Mouse (Mus musculus): ENCODE results near the gene Col4a2. TPM values are rescaled to one million over a fixed set of nuclear protein-coding genes. Genes with fewer than 3 reads are reported as not detected.

Gene Col4a2
- polyA plus RNA-seq, 1 experiment = 36.0 TPM

- no peak for TF ChIP-seq CTCF (IDR thresholded peaks at IDR 0.05; ENCODE audit: extremely low read depth, insufficient read depth, insufficient read length, insufficient replicate concordance)
These were observed 74.7 kb downstream of the Col4a2 start for GRCm38 (mm10) chr8:11387282-11387681.

GRCm38 (mm10) chr8:11389275-11390050 is 76.9 kb downstream of the Col4a2 start:
- Histone ChIP-seq H3K4me1 (ENCODE audit: control insufficient read depth, insufficient read depth, insufficient read length) (no peaks in the 10 kb centered on the region), H3K36me3 (ENCODE audit: control insufficient read depth, insufficient read depth, low read length) (no peaks in the 10 kb centered on the region), H3K27ac (ENCODE audit: insufficient read depth, low read length) (no peak overlapping the region), H3K4me3 (ENCODE audit: extremely low read depth, insufficient read depth, insufficient read length) (no peak overlapping the region), H3K27me3 (ENCODE audit: control insufficient read depth, insufficient read depth, low read length) (no peaks in the 10 kb centered on the region)
- 87% methylated on average over 11 of the region's 11 CpGs for WGBS
- DNase-seq (ENCODE audit: low read depth in 1 of 2, low spot score in 2 of 2) = no peak
- TF ChIP-seq POLR2A (IDR thresholded peaks at IDR 0.05; ENCODE audit: low read depth, low read length) (no peak), CTCF (IDR thresholded peaks at IDR 0.05; ENCODE audit: extremely low read depth, insufficient read depth, insufficient read length, insufficient replicate concordance) (no peak)

More at GRCm38 (mm10) chr8:11387282-11387681, 74.7 kb downstream of the Col4a2 start:
- Histone ChIP-seq H3K36me3 (ENCODE audit: control insufficient read depth, insufficient read depth, low read length) (no peaks in the 10 kb centered on the region), H3K27me3 (ENCODE audit: control insufficient read depth, insufficient read depth, low read length) (no peaks in the 10 kb centered on the region), H3K4me1 (ENCODE audit: control insufficient read depth, insufficient read depth, insufficient read length) (no peaks in the 10 kb centered on the region), H3K27ac (ENCODE audit: insufficient read depth, low read length) (no peak overlapping the region), H3K4me3 (ENCODE audit: extremely low read depth, insufficient read depth, insufficient read length) (no peak overlapping the region)
- 94% methylated on average over 4 of the region's 4 CpGs for WGBS
- DNase-seq (ENCODE audit: low read depth in 1 of 2, low spot score in 2 of 2) = no peak

GRCm38 (mm10) chr8:11392739-11393138 is 80.1 kb downstream of the Col4a2 start:
- Histone ChIP-seq H3K27ac (ENCODE audit: insufficient read depth, low read length) (no peak overlapping the region), H3K4me3 (ENCODE audit: extremely low read depth, insufficient read depth, insufficient read length) (no peak overlapping the region), H3K36me3 (ENCODE audit: control insufficient read depth, insufficient read depth, low read length) (no peaks in the 10 kb centered on the region), H3K27me3 (ENCODE audit: control insufficient read depth, insufficient read depth, low read length) (no peaks in the 10 kb centered on the region), H3K4me1 (ENCODE audit: control insufficient read depth, insufficient read depth, insufficient read length) (no peaks in the 10 kb centered on the region)
- TF ChIP-seq POLR2A (IDR thresholded peaks at IDR 0.05; ENCODE audit: low read depth, low read length) = no peak
- peak; percentile 62; the same call in 1 of the 2 replicates for TF ChIP-seq CTCF (IDR thresholded peaks at IDR 0.05; ENCODE audit: extremely low read depth, insufficient read depth, insufficient read length, insufficient replicate concordance)
- peak in 1 of 2 experiments; percentile 32 for DNase-seq (ENCODE audit: low read depth in 1 of 2, low spot score in 2 of 2)
- 11% methylated on average over 1 of the region's 1 CpGs for WGBS

GRCm38 (mm10) chr8:11393161-11393560 is 80.6 kb downstream of the Col4a2 start:
- Histone ChIP-seq H3K4me3 (ENCODE audit: extremely low read depth, insufficient read depth, insufficient read length) (no peak overlapping the region), H3K36me3 (ENCODE audit: control insufficient read depth, insufficient read depth, low read length) (no peaks in the 10 kb centered on the region), H3K27ac (ENCODE audit: insufficient read depth, low read length) (no peak overlapping the region), H3K27me3 (ENCODE audit: control insufficient read depth, insufficient read depth, low read length) (no peaks in the 10 kb centered on the region), H3K4me1 (ENCODE audit: control insufficient read depth, insufficient read depth, insufficient read length) (no peaks in the 10 kb centered on the region)
- no peak for DNase-seq (ENCODE audit: low read depth in 1 of 2, low spot score in 2 of 2)
- TF ChIP-seq POLR2A (IDR thresholded peaks at IDR 0.05; ENCODE audit: low read depth, low read length) (no peak), CTCF (IDR thresholded peaks at IDR 0.05; ENCODE audit: extremely low read depth, insufficient read depth, insufficient read length, insufficient replicate concordance) (no peak)
- 33% methylated on average over 7 of the region's 7 CpGs for WGBS

- no peak overlapping the region for H3K4me3 ChIP-seq (ENCODE audit: extremely low read depth, insufficient read depth, insufficient read length)
- H3K27me3 ChIP-seq (ENCODE audit: control insufficient read depth, insufficient read depth, low read length) = no peaks in the 10 kb centered on the region
- DNase-seq (ENCODE audit: low read depth in 1 of 2, low spot score in 2 of 2) = no peak
- TF ChIP-seq POLR2A (IDR thresholded peaks at IDR 0.05; ENCODE audit: low read depth, low read length) = no peak
- no peak for TF ChIP-seq CTCF (IDR thresholded peaks at IDR 0.05; ENCODE audit: extremely low read depth, insufficient read depth, insufficient read length, insufficient replicate concordance)
- H3K27ac ChIP-seq (ENCODE audit: insufficient read depth, low read length) = no peak overlapping the region
- H3K36me3 ChIP-seq (ENCODE audit: control insufficient read depth, insufficient read depth, low read length) = no peaks in the 10 kb centered on the region
- no peaks in the 10 kb centered on the region for H3K4me1 ChIP-seq (ENCODE audit: control insufficient read depth, insufficient read depth, insufficient read length)
- 3% methylated on average over 8 of the region's 8 CpGs for WGBS
These were observed 81.0 kb downstream of the Col4a2 start for GRCm38 (mm10) chr8:11393607-11394006.

GRCm38 (mm10) chr8:11394773-11395172 is 82.2 kb downstream of the Col4a2 start:
- WGBS = 59% methylated on average over 9 of the region's 9 CpGs
- Histone ChIP-seq H3K4me3 (ENCODE audit: extremely low read depth, insufficient read depth, insufficient read length) (no peak overlapping the region), H3K27me3 (ENCODE audit: control insufficient read depth, insufficient read depth, low read length) (no peaks in the 10 kb centered on the region), H3K4me1 (ENCODE audit: control insufficient read depth, insufficient read depth, insufficient read length) (no peaks in the 10 kb centered on the region), H3K27ac (ENCODE audit: insufficient read depth, low read length) (no peak overlapping the region), H3K36me3 (ENCODE audit: control insufficient read depth, insufficient read depth, low read length) (no peaks in the 10 kb centered on the region)
- TF ChIP-seq CTCF (IDR thresholded peaks at IDR 0.05; ENCODE audit: extremely low read depth, insufficient read depth, insufficient read length, insufficient replicate concordance) (no peak), POLR2A (IDR thresholded peaks at IDR 0.05; ENCODE audit: low read depth, low read length) (no peak)
- no peak for DNase-seq (ENCODE audit: low read depth in 1 of 2, low spot score in 2 of 2)

GRCm38 (mm10) chr8:11395601-11396000 is 83.0 kb downstream of the Col4a2 start:
- Histone ChIP-seq H3K36me3 (ENCODE audit: control insufficient read depth, insufficient read depth, low read length) (no peaks in the 10 kb centered on the region), H3K4me1 (ENCODE audit: control insufficient read depth, insufficient read depth, insufficient read length) (no peaks in the 10 kb centered on the region), H3K27me3 (ENCODE audit: control insufficient read depth, insufficient read depth, low read length) (no peaks in the 10 kb centered on the region), H3K4me3 (ENCODE audit: extremely low read depth, insufficient read depth, insufficient read length) (no peak overlapping the region), H3K27ac (ENCODE audit: insufficient read depth, low read length) (no peak overlapping the region)
- DNase-seq (ENCODE audit: low read depth in 1 of 2, low spot score in 2 of 2) = no peak
- no peak for TF ChIP-seq POLR2A (IDR thresholded peaks at IDR 0.05; ENCODE audit: low read depth, low read length)
- no peak for TF ChIP-seq CTCF (IDR thresholded peaks at IDR 0.05; ENCODE audit: extremely low read depth, insufficient read depth, insufficient read length, insufficient replicate concordance)
- 19% methylated on average over 10 of the region's 10 CpGs for WGBS
